In the genomic region with DNA sequence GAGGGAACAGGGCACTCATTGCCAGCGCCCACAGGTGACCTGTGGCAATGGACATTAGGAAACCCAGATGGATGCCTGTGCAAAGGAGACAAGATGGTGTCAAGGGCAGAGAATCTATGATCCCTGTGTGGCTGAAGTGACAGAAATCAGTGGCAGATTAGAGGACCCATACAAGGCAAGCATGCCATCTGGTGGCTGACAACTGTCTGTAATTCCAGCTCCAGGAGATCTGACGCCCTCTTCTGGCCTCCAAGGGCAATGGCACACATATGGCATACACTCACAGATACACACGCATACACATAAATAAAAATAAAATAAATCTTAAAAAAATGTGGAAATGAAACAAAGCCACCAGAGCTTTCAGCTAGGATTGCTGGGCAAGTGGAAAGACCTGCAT, we compare ENCODE assay signal across 18 mouse cellular contexts. TPM values are rescaled to one million over a fixed set of nuclear protein-coding genes. Genes with fewer than 3 reads are reported as not detected.
DNase-seq lines count a peak whose midpoint lies in the region; ATAC-seq and TF ChIP-seq lines count a peak whose summit lies in the region.
"Had no signal": no experiment of that assay in that cellular context is flagged by ENCODE, and none has a peak within 500 bp of the region (broad histone marks: within the 10 kb centered on the region; RNA-seq: fewer than 3 reads in every experiment).

No protein-coding gene starts in this region.

- H3K27ac ChIP-seq in heart, adult 2 months, result no peak overlapping the region
- no peak overlapping the region for H3K27ac ChIP-seq in liver, embryonic 14.5 days
- no peak overlapping the region for H3K27ac ChIP-seq in liver, embryonic 12.5 days
- H3K27ac ChIP-seq: hindbrain, embryonic 13.5 days; limb, embryonic 12.5 days; neural tube, embryonic 15.5 days; stomach, embryonic 15.5 days had no signal

- no peak for TF ChIP-seq POLR2A in heart, adult 2 months (IDR thresholded peaks at IDR 0.05; ENCODE audit: insufficient read depth, low read depth, low read length)

- CTCF ChIA-PET in Patski (lab: Charles Lee), result no interaction called here

- H3K9ac ChIP-seq in heart, adult 2 months (ENCODE audit: low read depth, low read length), result no peak overlapping the region
- no peak overlapping the region for H3K9ac ChIP-seq in liver, embryonic 14.5 days (replicated peaks)
- H3K9ac ChIP-seq in liver, embryonic 12.5 days, result no peak overlapping the region
- H3K9ac ChIP-seq: hindbrain, embryonic 13.5 days; limb, embryonic 12.5 days; neural tube, embryonic 15.5 days; stomach, embryonic 15.5 days had no signal

- H3K36me3 ChIP-seq in heart, adult 2 months (ENCODE audit: control insufficient read depth, insufficient read depth, low read length), result no peaks in the 10 kb centered on the region
- H3K36me3 ChIP-seq in liver, embryonic 14.5 days (replicated peaks; ENCODE audit: control insufficient read depth, insufficient read depth, low read depth), result no peaks in the 10 kb centered on the region
- no peaks in the 10 kb centered on the region for H3K36me3 ChIP-seq in liver, embryonic 12.5 days
- H3K36me3 ChIP-seq: hindbrain, embryonic 13.5 days; limb, embryonic 12.5 days; neural tube, embryonic 15.5 days; stomach, embryonic 15.5 days had no signal

- ATAC-seq in liver, embryonic 14.5 days (ENCODE audit: insufficient read depth), result no peak
- no peak for ATAC-seq in liver, embryonic 12.5 days
- no peak for ATAC-seq in Patski

- TF ChIP-seq EP300 in heart, adult 2 months (IDR thresholded peaks at IDR 0.05; ENCODE audit: insufficient read depth, low read depth, low read length), result no peak
- TF ChIP-seq EP300 in liver, embryonic 14.5 days (IDR thresholded peaks at IDR 0.05; ENCODE audit: low read depth), result no peak

- 82% methylated on average over 3 of the region's 3 CpGs for WGBS in heart, adult 2 months
- WGBS in liver, embryonic 14.5 days (ENCODE audit: insufficient replicate concordance), result 57% methylated on average over 3 of the region's 3 CpGs
- WGBS in liver, embryonic 12.5 days (ENCODE audit: insufficient replicate concordance), result 52% methylated on average over 3 of the region's 3 CpGs

- intact Hi-C loops in heart, adult 2 months (cut with DNase I), result no loop called here
- intact Hi-C loops in heart, postnatal 14 days (cut with DNase I), result no loop called here

- DNase-seq in heart, adult 2 months, result no peak
- DNase-seq in heart, postnatal 14 days, result no peak
- no peak for DNase-seq in liver, embryonic 14.5 days (ENCODE audit: low read depth in 3 of 3, low spot score in 3 of 3)
- DNase-seq in A20 (ENCODE audit: low read depth, low spot score) (peak; percentile 20), Patski (ENCODE audit: low read depth, low spot score) (no peak)
- no peak for DNase-seq in frontal cortex, postnatal 10 days (ENCODE audit: low spot score in 2 of 2)
- no peak for DNase-seq in urinary bladder, postnatal 4 days (ENCODE audit: low spot score in 2 of 2)
- DNase-seq: cerebellum, postnatal 36 days; kidney, adult 11 months; kidney, postnatal 4 days; lung, postnatal 10 days; thymus, postnatal 25 days had no signal

- H3K4me3 ChIP-seq in heart, adult 2 months, result no peak overlapping the region
- H3K4me3 ChIP-seq in liver, embryonic 14.5 days (ENCODE audit: insufficient read depth in 1 of 2, low read depth in 2 of 2, low read length in 2 of 2), result no peak overlapping the region
- no peak overlapping the region for H3K4me3 ChIP-seq in liver, embryonic 12.5 days
- H3K4me3 ChIP-seq: hindbrain, embryonic 13.5 days; limb, embryonic 12.5 days; neural tube, embryonic 15.5 days; stomach, embryonic 15.5 days had no signal

- peak; percentile 43 for TF ChIP-seq CTCF in heart, adult 2 months (IDR thresholded peaks at IDR 0.05)
- peak; percentile 48 for TF ChIP-seq CTCF in liver, embryonic 14.5 days (IDR thresholded peaks at IDR 0.05; ENCODE audit: low read depth)
- peak; percentile 70 for TF ChIP-seq CTCF in Patski (IDR thresholded peaks at IDR 0.05)

- no peaks in the 10 kb centered on the region for H3K79me2 ChIP-seq in heart, adult 2 months (replicated peaks; ENCODE audit: control insufficient read depth, insufficient read depth, low read length)

- POLR2A ChIA-PET in Patski (lab: Charles Lee), result no interaction called here

- no peaks in the 10 kb centered on the region for H3K9me3 ChIP-seq in liver, embryonic 14.5 days (ENCODE audit: control insufficient read depth, low read length)
- no peaks in the 10 kb centered on the region for H3K9me3 ChIP-seq in liver, embryonic 12.5 days (replicated peaks)
- H3K9me3 ChIP-seq: hindbrain, embryonic 13.5 days; limb, embryonic 12.5 days; neural tube, embryonic 15.5 days; stomach, embryonic 15.5 days had no signal

- in situ Hi-C loops in Patski (cut with MboI; ENCODE audit: low pct_unique_long_range_greater_than_20kb), result no loop called here

- H3K4me2 ChIP-seq in liver, embryonic 14.5 days (ENCODE audit: low read depth), result no peak overlapping the region
- no peak overlapping the region for H3K4me2 ChIP-seq in liver, embryonic 12.5 days
- H3K4me2 ChIP-seq: hindbrain, embryonic 13.5 days; limb, embryonic 12.5 days; neural tube, embryonic 15.5 days; stomach, embryonic 15.5 days had no signal

- H3K27me3 ChIP-seq in heart, adult 2 months (ENCODE audit: control insufficient read depth, insufficient read depth, low read length), result no peaks in the 10 kb centered on the region
- H3K27me3 ChIP-seq in liver, embryonic 14.5 days (ENCODE audit: control insufficient read depth, insufficient read depth, low read length), result no peaks in the 10 kb centered on the region
- peaks cover 18% of the 10 kb centered on the region for H3K27me3 ChIP-seq in liver, embryonic 12.5 days (replicated peaks)
- H3K27me3 ChIP-seq in Patski, result no peaks in the 10 kb centered on the region
- H3K27me3 ChIP-seq: limb, embryonic 12.5 days; neural tube, embryonic 15.5 days; stomach, embryonic 15.5 days had no signal

- peaks cover 3% of the 10 kb centered on the region for H3K4me1 ChIP-seq in heart, adult 2 months (ENCODE audit: control insufficient read depth, insufficient read depth, low read length)
- peaks cover 0 to 2% of the 10 kb centered on the region in 2 experiments; a peak in 1 of 4 replicates for H3K4me1 ChIP-seq in liver, embryonic 14.5 days (replicated peaks; ENCODE audit: control insufficient read depth in 2 of 2, insufficient read depth in 2 of 2, low read length in 1 of 2)
- H3K4me1 ChIP-seq in liver, embryonic 12.5 days, result peaks cover 4% of the 10 kb centered on the region; the same call in 1 of the 2 replicates
- H3K4me1 ChIP-seq: hindbrain, embryonic 13.5 days; neural tube, embryonic 15.5 days; stomach, embryonic 15.5 days had no signal

RNA-seq across cellular contexts. Expression of a gene that starts 18.2 kb away (rescaled TPM):
- 100 to 1,000 TPM; 230 to 250 TPM for total RNA-seq in heart, adult 2 months (2021)
- polyA plus RNA-seq in heart, adult 2 months (2012; rRNA removed), result 80.7 and 175 TPM in 2 replicates
- 100 to 1,000 TPM; 269 to 291 TPM for total RNA-seq in heart, postnatal 14 days (2021)
- polyA plus RNA-seq in liver, embryonic 14.5 days (2012; rRNA removed), result 10.1 and 13.6 TPM in 2 replicates
- polyA plus RNA-seq in liver, embryonic 14.5 days (2014; fragmentation: Nextera tagmentation; extraction: Ambion mirVana), result 23.8 and 25.5 TPM in 2 replicates
- polyA plus RNA-seq in liver, embryonic 12.5 days (2016; fragmentation: Nextera tagmentation; extraction: Ambion mirVana), result 37.2 and 37.3 TPM in 2 replicates
- polyA plus RNA-seq in Patski (2021), result 144 TPM
- total RNA-seq: granulocyte monocyte progenitor cell, adult 5-6 weeks had no signal
